Mouse (Mus musculus): ENCODE data around the gene St3gal6. TPM values are rescaled to one million over a fixed set of nuclear protein-coding genes. Genes with fewer than 3 reads are reported as not detected.

St3gal6 gene
- polyA plus RNA-seq (2015; fragmentation: Nextera tagmentation; extraction: Ambion mirVana) = 11.7 and 14.7 TPM in 2 replicates

- 82% methylated on average over 12 of the region's 12 CpGs for WGBS
- no peaks in the 10 kb centered on the region for H3K27me3 ChIP-seq (ENCODE audit: control insufficient read depth, insufficient read depth, low read length)
Measured at GRCm38 (mm10) chr16:58523972-58524850, at the start of gene St3gal6. Gene St3gal6 (minus strand): TSS chr16:58524243.

GRCm38 (mm10) chr16:58570694-58571264 lies 46.7 kb upstream of the St3gal6 start:
- Histone ChIP-seq H3K4me2 (ENCODE audit: low read depth, low read length) (no peak overlapping the region), H3K9me3 (replicated peaks; ENCODE audit: control insufficient read depth, low read length) (no peaks in the 10 kb centered on the region), H3K4me1 (ENCODE audit: control insufficient read depth, insufficient read depth, low read length) (no peaks in the 10 kb centered on the region), H3K4me3 (replicated peaks; ENCODE audit: low read length) (no peak overlapping the region), H3K27me3 (ENCODE audit: control insufficient read depth, insufficient read depth, low read length) (no peaks in the 10 kb centered on the region), H3K36me3 (ENCODE audit: control insufficient read depth, insufficient read depth, low read length) (no peaks in the 10 kb centered on the region), H3K27ac (ENCODE audit: low read length) (no peak overlapping the region), H3K9ac (ENCODE audit: low read length) (no peak overlapping the region)
- no peak for ATAC-seq (ENCODE audit: insufficient read depth, low FRiP score)

More at GRCm38 (mm10) chr16:58523972-58524850, at the start of gene St3gal6:
- H3K9me3 ChIP-seq (replicated peaks; ENCODE audit: control insufficient read depth, low read length) = no peaks in the 10 kb centered on the region
- H3K36me3 ChIP-seq (ENCODE audit: control insufficient read depth, insufficient read depth, low read length) = no peaks in the 10 kb centered on the region
- peaks cover 4% of the 10 kb centered on the region; the same call in 1 of the 2 replicates for H3K4me1 ChIP-seq (ENCODE audit: control insufficient read depth, insufficient read depth, low read length)
- peak within 1 kb of the TSS; percentile 31 for H3K27ac ChIP-seq (ENCODE audit: low read length)
- no peak for ATAC-seq (ENCODE audit: insufficient read depth, low FRiP score)
- H3K4me3 ChIP-seq (replicated peaks; ENCODE audit: low read length) = peak within 1 kb of the TSS; percentile 64
- peak within 1 kb of the TSS; percentile 94 for H3K4me2 ChIP-seq (ENCODE audit: low read depth, low read length)
- peak within 1 kb of the TSS; percentile 82 for H3K9ac ChIP-seq (ENCODE audit: low read length)

GRCm38 (mm10) chr16:58561196-58561595 lies 37.2 kb upstream of the St3gal6 start:
- ATAC-seq (ENCODE audit: insufficient read depth, low FRiP score) = no peak
- Histone ChIP-seq H3K9me3 (replicated peaks; ENCODE audit: control insufficient read depth, low read length) (no peaks in the 10 kb centered on the region), H3K4me3 (replicated peaks; ENCODE audit: low read length) (no peak overlapping the region), H3K36me3 (ENCODE audit: control insufficient read depth, insufficient read depth, low read length) (no peaks in the 10 kb centered on the region), H3K4me2 (ENCODE audit: low read depth, low read length) (no peak overlapping the region), H3K9ac (ENCODE audit: low read length) (no peak overlapping the region), H3K27ac (ENCODE audit: low read length) (no peak overlapping the region), H3K4me1 (ENCODE audit: control insufficient read depth, insufficient read depth, low read length) (no peaks in the 10 kb centered on the region), H3K27me3 (ENCODE audit: control insufficient read depth, insufficient read depth, low read length) (no peaks in the 10 kb centered on the region)
- 66% methylated on average over 2 of the region's 2 CpGs for whole genome bisulfite sequencing

GRCm38 (mm10) chr16:58556067-58556830 lies 32.2 kb upstream of the St3gal6 start:
- no peaks in the 10 kb centered on the region for H3K36me3 ChIP-seq (ENCODE audit: control insufficient read depth, insufficient read depth, low read length)
- no peak overlapping the region for H3K4me2 ChIP-seq (ENCODE audit: low read depth, low read length)
- WGBS = 48% methylated on average over 4 of the region's 4 CpGs
- no peak overlapping the region for H3K27ac ChIP-seq (ENCODE audit: low read length)
- no peak overlapping the region for H3K9ac ChIP-seq (ENCODE audit: low read length)
- no peaks in the 10 kb centered on the region for H3K27me3 ChIP-seq (ENCODE audit: control insufficient read depth, insufficient read depth, low read length)
- H3K4me1 ChIP-seq (ENCODE audit: control insufficient read depth, insufficient read depth, low read length) = no peaks in the 10 kb centered on the region
- H3K9me3 ChIP-seq (replicated peaks; ENCODE audit: control insufficient read depth, low read length) = no peaks in the 10 kb centered on the region
- H3K4me3 ChIP-seq (replicated peaks; ENCODE audit: low read length) = no peak overlapping the region
- no peak for ATAC-seq (ENCODE audit: insufficient read depth, low FRiP score)

GRCm38 (mm10) chr16:58554673-58555072 lies 30.6 kb upstream of the St3gal6 start:
- Histone ChIP-seq H3K9ac (ENCODE audit: low read length) (no peak overlapping the region), H3K4me3 (replicated peaks; ENCODE audit: low read length) (no peak overlapping the region), H3K27ac (ENCODE audit: low read length) (no peak overlapping the region), H3K9me3 (replicated peaks; ENCODE audit: control insufficient read depth, low read length) (no peaks in the 10 kb centered on the region), H3K4me1 (ENCODE audit: control insufficient read depth, insufficient read depth, low read length) (no peaks in the 10 kb centered on the region), H3K27me3 (ENCODE audit: control insufficient read depth, insufficient read depth, low read length) (no peaks in the 10 kb centered on the region), H3K4me2 (ENCODE audit: low read depth, low read length) (no peak overlapping the region), H3K36me3 (ENCODE audit: control insufficient read depth, insufficient read depth, low read length) (no peaks in the 10 kb centered on the region)
- ATAC-seq (ENCODE audit: insufficient read depth, low FRiP score) = no peak
- WGBS = 75% methylated on average over 1 of the region's 1 CpGs

GRCm38 (mm10) chr16:58548042-58548441 lies 24.0 kb upstream of the St3gal6 start:
- 61% methylated on average over 2 of the region's 2 CpGs for WGBS
- Histone ChIP-seq H3K36me3 (ENCODE audit: control insufficient read depth, insufficient read depth, low read length) (no peaks in the 10 kb centered on the region), H3K27me3 (ENCODE audit: control insufficient read depth, insufficient read depth, low read length) (no peaks in the 10 kb centered on the region), H3K4me2 (ENCODE audit: low read depth, low read length) (no peak overlapping the region), H3K27ac (ENCODE audit: low read length) (no peak overlapping the region), H3K9ac (ENCODE audit: low read length) (no peak overlapping the region), H3K9me3 (replicated peaks; ENCODE audit: control insufficient read depth, low read length) (no peaks in the 10 kb centered on the region), H3K4me1 (ENCODE audit: control insufficient read depth, insufficient read depth, low read length) (no peaks in the 10 kb centered on the region), H3K4me3 (replicated peaks; ENCODE audit: low read length) (no peak overlapping the region)
- no peak for ATAC-seq (ENCODE audit: insufficient read depth, low FRiP score)

- Histone ChIP-seq H3K36me3 (ENCODE audit: control insufficient read depth, insufficient read depth, low read length) (no peaks in the 10 kb centered on the region), H3K4me3 (replicated peaks; ENCODE audit: low read length) (no peak overlapping the region), H3K4me1 (ENCODE audit: control insufficient read depth, insufficient read depth, low read length) (no peaks in the 10 kb centered on the region), H3K4me2 (ENCODE audit: low read depth, low read length) (no peak overlapping the region), H3K9ac (ENCODE audit: low read length) (no peak overlapping the region), H3K27ac (ENCODE audit: low read length) (no peak overlapping the region), H3K9me3 (replicated peaks; ENCODE audit: control insufficient read depth, low read length) (no peaks in the 10 kb centered on the region), H3K27me3 (ENCODE audit: control insufficient read depth, insufficient read depth, low read length) (no peaks in the 10 kb centered on the region)
- ATAC-seq (ENCODE audit: insufficient read depth, low FRiP score) = no peak
- WGBS = 36% methylated on average over 1 of the region's 1 CpGs
Measured at GRCm38 (mm10) chr16:58546128-58546527, 22.1 kb upstream of the St3gal6 start.

GRCm38 (mm10) chr16:58539490-58539889 lies 15.4 kb upstream of the St3gal6 start:
- 68% methylated on average over 1 of the region's 1 CpGs for WGBS
- H3K4me2 ChIP-seq (ENCODE audit: low read depth, low read length) = no peak overlapping the region

GRCm38 (mm10) chr16:58539011-58539410 lies 15.0 kb upstream of the St3gal6 start:
- no peak overlapping the region for H3K9ac ChIP-seq (ENCODE audit: low read length)
- H3K36me3 ChIP-seq (ENCODE audit: control insufficient read depth, insufficient read depth, low read length) = no peaks in the 10 kb centered on the region
- no peaks in the 10 kb centered on the region for H3K4me1 ChIP-seq (ENCODE audit: control insufficient read depth, insufficient read depth, low read length)
- H3K9me3 ChIP-seq (replicated peaks; ENCODE audit: control insufficient read depth, low read length) = no peaks in the 10 kb centered on the region
- ATAC-seq (ENCODE audit: insufficient read depth, low FRiP score) = no peak
- no peak overlapping the region for H3K4me3 ChIP-seq (replicated peaks; ENCODE audit: low read length)
- no peaks in the 10 kb centered on the region for H3K27me3 ChIP-seq (ENCODE audit: control insufficient read depth, insufficient read depth, low read length)
- WGBS = 43% methylated on average over 2 of the region's 2 CpGs
- no peak overlapping the region for H3K4me2 ChIP-seq (ENCODE audit: low read depth, low read length)
- no peak overlapping the region for H3K27ac ChIP-seq (ENCODE audit: low read length)

More at GRCm38 (mm10) chr16:58539490-58539889, 15.4 kb upstream of the St3gal6 start:
- H3K36me3 ChIP-seq (ENCODE audit: control insufficient read depth, insufficient read depth, low read length) = no peaks in the 10 kb centered on the region
- no peak for ATAC-seq (ENCODE audit: insufficient read depth, low FRiP score)
- no peak overlapping the region for H3K27ac ChIP-seq (ENCODE audit: low read length)
- H3K4me1 ChIP-seq (ENCODE audit: control insufficient read depth, insufficient read depth, low read length) = no peaks in the 10 kb centered on the region
- H3K9ac ChIP-seq (ENCODE audit: low read length) = no peak overlapping the region
- H3K4me3 ChIP-seq (replicated peaks; ENCODE audit: low read length) = no peak overlapping the region
- H3K9me3 ChIP-seq (replicated peaks; ENCODE audit: control insufficient read depth, low read length) = no peaks in the 10 kb centered on the region
- no peaks in the 10 kb centered on the region for H3K27me3 ChIP-seq (ENCODE audit: control insufficient read depth, insufficient read depth, low read length)
